Mouse (Mus musculus): ENCODE data around the gene Gpld1. TPM values are rescaled to one million over a fixed set of nuclear protein-coding genes. Genes with fewer than 3 reads are reported as not detected.

Gpld1 gene
- total RNA-seq (2015) = 0.07 and 0.27 TPM in 2 replicates
- total RNA-seq (2017) = 0.29 and 0.68 TPM in 2 replicates

- peak; percentile 77 for ATAC-seq (replicated peaks; ENCODE audit: poor library complexity)
These were observed at the start of gene Gpld1 for GRCm38 (mm10) chr13:24942512-24943282. TSS of gene Gpld1 (plus strand) at chr13:24943152.

GRCm38 (mm10) chr13:24893880-24894279 lies 49.1 kb upstream of the Gpld1 start:
- no peak for ATAC-seq (replicated peaks; ENCODE audit: poor library complexity)

DNA sequence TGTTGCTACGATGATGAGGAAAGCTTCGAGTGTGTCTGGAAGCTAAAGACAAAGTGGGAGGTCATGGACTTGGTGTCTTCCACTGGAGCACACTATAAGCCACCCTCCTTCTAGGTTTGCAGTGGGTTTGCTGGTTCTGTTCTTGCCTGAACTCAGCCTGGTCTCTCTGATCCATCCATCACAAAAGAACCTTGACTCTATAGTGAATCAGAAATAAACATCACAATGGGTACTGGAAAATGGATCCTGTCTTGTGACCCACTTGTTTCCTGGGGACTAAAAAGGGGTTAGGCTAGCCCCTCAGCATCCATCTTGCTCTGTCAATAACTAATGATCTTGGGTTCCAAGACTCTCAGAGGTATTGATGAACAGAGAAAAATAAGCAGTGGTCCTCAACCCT lies 41.0 kb upstream of the Gpld1 start:
- no peak for ATAC-seq (replicated peaks; ENCODE audit: poor library complexity)

- no peak for ATAC-seq (replicated peaks; ENCODE audit: poor library complexity)
These were observed 39.5 kb upstream of the Gpld1 start for GRCm38 (mm10) chr13:24903412-24903811.

DNA sequence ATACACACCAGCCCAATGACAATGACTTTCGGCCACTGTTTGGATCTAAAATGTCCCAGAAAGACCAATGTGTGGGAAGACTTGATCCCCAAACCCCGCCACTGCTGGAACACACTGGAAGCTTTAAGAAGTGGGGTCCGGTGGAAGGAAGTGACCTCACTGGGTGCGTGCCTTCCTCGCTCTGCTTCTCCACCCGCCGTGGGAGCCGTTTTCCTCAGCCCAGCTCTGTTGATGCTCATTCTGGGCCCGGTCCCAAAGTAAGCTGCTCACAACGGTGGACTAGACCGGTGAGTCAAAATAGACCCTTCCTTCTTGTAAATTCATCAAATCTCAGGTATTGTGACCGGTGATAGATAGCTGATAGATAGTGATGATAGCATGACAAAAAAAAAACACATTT lies 37.5 kb upstream of the Gpld1 start:
- no peak for ATAC-seq (replicated peaks; ENCODE audit: poor library complexity)

DNA sequence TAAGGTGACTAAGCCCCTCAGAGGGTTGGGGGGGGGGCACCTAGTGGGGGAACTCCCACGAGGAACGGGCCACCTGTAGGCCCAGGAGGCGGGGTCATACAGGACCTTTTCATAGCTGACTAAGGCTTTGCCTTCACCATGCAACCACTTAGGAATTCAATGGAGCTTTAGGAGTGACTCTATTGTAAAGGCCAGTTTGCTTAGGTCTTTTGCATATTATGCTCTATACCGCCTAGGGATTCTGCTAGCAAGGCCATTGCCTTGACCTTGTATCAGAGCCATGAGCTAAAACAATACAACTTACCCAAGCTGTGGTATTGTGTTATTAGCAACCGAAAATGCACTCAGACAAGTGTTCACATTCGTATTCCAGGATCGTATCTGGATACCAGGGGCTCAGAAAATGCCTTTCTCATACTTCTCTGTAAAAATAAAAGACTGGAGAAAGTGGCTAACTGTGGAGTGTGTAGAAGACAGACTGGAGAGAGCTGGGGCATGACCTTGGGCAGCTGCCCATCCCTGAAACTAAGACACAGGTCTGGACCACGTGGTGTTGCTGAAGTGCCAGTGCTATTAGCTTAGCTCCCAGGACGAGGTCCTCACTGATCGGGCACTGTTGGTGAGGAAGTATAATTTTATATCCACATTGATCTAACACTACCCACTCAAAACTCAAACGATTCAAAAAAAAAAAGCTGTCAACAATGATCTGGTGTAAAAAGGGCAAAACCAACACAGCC lies 36.0 kb upstream of the Gpld1 start:
- ATAC-seq (replicated peaks; ENCODE audit: poor library complexity) = no peak

DNA sequence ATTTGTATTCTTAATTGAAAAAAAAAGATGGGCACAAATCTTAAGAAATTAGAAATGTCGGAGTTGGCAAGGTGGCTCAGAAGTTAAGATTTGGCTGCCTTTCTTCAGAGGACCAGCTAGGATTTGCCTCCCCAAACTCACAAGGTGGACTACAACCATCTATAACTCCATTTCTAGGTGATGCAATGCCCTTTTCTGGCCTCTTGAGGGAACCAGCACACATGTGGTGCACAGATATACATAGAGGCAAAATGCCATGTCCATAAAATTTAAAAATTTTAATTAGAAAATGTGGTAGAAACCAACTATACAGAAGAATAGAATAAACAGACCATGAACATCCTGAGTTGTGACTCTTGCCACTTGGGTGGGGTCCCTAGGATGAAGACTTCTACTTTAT lies 33.8 kb upstream of the Gpld1 start:
- peak; percentile 54; the same call in 1 of the 2 replicates for ATAC-seq (replicated peaks; ENCODE audit: poor library complexity)

DNA sequence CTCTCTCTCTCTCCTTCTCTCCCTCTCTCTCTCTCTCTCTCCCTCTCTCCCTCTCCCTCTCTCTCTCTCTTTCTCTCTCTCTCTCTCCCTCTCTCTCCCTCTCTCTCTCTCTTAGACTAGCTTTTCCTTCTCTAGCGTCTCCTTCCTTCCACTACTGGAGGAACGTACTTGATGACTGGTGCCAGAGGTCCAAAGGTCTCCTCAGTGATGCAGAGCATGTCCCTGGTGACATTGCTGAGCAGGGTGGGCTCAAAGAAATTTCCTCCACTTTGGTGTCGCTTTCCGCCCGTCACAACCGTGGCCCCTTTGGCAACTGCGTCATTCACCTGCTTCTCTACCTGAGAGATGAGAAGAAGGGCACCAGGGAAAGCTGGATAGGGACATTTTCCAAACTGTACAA lies 29.4 kb upstream of the Gpld1 start:
- ATAC-seq (replicated peaks; ENCODE audit: poor library complexity) = no peak

DNA sequence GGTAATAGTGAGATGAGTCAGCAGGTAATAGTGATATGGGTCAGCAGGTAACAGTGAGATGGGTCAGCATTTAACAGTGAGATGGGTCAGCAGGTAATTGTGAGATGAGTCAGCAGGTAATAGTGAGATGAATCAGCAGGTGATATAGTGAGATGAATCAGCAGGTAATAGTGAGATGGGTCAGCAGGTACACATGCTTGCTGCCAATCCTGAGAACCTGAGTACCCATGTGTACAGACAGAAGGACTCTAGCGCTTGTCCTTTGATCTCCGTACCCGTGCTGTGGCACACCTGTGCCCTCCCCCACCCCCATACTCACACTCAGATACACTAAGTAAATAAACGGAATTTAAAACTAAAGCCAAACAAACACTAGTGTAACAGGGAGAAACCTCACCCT lies 28.0 kb upstream of the Gpld1 start:
- no peak for ATAC-seq (replicated peaks; ENCODE audit: poor library complexity)

DNA sequence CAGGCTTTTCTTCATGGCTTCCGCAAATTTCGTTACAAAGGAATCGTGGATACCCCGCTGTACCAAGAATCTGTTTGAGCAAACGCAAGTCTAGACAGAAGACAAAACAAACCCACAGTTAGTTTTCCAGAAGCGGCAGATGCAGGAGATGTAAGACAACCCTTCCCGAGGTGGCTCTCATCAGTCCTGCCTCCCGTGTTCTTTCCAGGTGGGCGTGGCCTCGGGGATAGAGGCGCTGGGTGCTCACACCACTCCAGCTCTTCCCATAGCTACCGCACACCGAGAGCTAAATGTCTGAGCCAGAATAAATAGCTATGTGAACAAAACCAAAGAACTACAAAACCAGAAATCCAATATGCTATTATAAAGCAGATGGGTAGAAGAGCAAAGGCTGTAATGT lies 27.1 kb upstream of the Gpld1 start:
- ATAC-seq (replicated peaks; ENCODE audit: poor library complexity) = no peak

DNA sequence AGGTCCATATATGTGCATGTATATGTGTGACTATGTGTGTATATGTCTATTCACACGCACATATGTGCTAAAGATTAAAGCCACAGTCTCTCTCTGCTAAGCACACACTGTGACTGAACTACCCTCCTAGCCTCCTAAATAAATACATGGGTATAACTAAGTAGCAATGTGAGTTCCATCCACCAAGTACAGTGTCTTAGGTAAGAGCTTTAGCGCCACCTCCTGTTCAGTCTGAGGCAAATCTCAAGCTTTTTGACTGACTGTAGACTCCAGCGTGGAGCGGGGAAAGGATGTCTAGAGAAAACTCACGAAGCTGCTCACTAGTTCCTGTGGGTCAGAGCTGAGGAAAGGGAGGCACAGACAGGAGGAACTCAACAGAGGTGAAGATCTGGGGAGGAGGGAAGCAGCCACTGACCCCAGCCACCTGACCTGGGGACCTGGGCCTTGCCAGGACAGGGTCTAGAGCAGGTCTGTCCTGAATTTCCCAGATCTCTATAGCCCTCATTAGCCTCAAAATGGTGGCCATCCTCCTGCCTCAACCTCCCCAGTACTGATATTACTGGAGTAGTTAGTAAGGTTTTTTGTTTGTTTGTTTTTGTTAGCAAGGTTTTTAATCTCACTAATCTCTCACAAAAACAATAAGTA lies 22.5 kb upstream of the Gpld1 start:
- peak; percentile 96 for ATAC-seq (replicated peaks; ENCODE audit: poor library complexity)

GRCm38 (mm10) chr13:24921281-24921680 lies 21.7 kb upstream of the Gpld1 start:
- no peak for ATAC-seq (replicated peaks; ENCODE audit: poor library complexity)

- ATAC-seq (replicated peaks; ENCODE audit: poor library complexity) = no peak
These were observed 19.0 kb upstream of the Gpld1 start for GRCm38 (mm10) chr13:24923991-24924390.

- ATAC-seq (replicated peaks; ENCODE audit: poor library complexity) = no peak
These were observed 12.4 kb upstream of the Gpld1 start for GRCm38 (mm10) chr13:24930591-24930990.

DNA sequence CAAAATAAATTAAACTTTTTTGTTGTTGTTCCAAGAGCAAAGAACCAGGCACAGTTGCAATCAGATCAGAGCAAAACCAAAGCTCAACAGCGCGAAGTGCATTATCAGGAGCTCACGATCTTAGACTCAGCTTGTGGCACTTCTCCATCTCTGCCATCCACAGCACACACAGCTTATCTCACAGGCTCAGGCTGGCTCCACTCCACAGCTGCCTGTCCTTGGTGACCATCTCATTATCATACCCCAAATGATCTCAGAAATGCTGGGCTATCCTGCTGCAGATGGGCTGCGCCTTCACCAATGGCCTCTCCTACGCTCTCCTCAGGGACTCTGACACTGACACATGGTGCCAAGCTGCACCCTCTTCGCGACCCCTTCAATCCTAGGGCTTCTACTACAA lies 9.8 kb upstream of the Gpld1 start:
- peak; percentile 71 for ATAC-seq (replicated peaks; ENCODE audit: poor library complexity)

DNA sequence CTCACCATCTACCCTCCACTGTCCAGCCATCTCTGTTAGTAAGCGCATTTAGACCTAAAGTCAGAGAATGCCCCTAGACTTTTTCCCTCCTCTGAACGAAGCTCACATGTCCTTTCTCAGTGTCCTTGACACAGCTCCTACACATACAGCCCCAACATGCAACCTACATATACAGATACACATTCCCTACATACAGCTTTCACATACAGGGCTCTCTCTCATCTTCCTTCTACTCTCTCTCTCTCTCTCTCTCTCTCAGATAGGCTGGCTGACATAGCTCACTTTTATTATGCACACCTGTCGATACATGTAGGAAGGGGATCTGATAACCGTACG lies 6.2 kb upstream of the Gpld1 start:
- no peak for ATAC-seq (replicated peaks; ENCODE audit: poor library complexity)

GRCm38 (mm10) chr13:24937108-24937838 lies 5.7 kb upstream of the Gpld1 start, which contains the start of gene Aldh5a1:
TSS of gene Aldh5a1 (minus strand) at chr13:24937661.
- ATAC-seq (replicated peaks; ENCODE audit: poor library complexity) = peak; percentile 55

DNA sequence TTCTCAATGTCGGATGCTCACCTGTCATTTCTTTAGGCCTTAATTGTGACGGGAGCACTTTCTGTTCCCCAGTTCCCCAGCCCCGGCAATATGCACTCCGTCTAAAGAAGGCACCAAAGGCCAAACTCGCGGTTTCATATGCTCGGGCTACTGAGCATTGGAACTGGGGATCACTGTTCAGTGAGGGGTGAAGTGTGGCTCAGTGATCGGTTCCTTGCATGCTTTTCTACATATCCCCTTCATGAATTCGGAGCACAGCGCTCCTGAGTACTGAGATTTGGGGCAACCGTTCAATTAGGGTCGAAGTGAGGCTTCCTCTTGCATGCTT lies 5.1 kb upstream of the Gpld1 start:
- ATAC-seq (replicated peaks; ENCODE audit: poor library complexity) = peak; percentile 12

DNA sequence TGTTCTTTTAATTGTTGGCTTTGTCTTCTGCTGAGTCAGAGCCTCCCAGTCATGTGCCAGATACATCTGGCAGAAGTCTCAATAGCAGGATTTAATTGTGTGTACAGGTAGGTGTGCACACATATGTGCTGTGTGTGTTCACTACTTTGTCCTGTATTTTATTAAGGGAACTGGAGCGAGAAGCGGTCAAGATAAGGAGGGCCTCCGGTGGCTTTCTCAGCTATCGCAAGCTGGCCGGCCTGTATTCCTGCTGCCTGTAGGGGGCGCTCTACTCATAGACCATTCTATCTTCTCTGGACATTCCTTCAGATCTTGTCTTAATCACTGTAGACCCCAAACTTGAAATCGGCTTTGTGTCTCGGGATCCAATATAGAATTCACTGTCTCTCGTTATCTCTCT lies 4.3 kb upstream of the Gpld1 start:
- ATAC-seq (replicated peaks; ENCODE audit: poor library complexity) = peak; percentile 69

DNA sequence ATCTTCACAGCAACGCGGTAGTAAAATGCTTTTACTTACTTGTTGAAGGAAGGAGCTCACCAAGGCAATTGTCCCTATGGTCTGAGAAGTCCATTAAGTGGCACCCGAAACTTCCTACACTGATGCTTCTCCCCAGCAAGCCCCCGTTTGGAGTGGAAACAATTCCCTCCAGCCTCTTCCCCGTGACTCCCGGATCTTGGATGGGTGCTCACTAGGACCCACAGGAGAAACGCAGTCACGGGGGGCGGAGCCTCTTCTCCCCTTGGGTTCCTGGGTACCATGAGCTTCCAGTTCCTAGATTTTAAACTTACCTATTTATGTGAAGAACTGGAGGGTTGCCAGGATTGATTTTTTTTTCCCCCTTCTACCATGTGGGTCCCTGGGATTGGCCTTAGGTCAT lies 3.5 kb upstream of the Gpld1 start:
- no peak for ATAC-seq (replicated peaks; ENCODE audit: poor library complexity)

DNA sequence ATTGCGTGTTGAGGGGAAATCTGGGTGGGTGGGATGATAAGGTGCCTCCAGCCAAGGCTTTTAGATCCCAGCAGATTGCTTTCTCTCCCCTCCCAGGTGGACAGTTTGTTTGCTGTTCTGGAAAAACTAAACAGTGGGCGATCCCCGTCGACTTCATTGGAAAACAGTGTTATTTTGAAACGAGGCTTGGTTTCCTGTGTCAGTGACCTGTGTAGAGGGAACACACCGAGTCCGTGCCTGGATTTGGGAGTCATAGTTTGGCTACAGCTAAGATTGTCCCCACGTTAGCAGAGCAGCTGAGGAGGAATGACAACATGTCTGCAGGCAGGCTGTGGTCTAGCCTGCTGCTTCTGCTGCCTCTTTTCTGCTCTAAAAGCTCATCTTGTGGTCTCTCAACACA lies 351 bp downstream of the Gpld1 start:
- ATAC-seq (replicated peaks; ENCODE audit: poor library complexity) = no peak
